Mouse (Mus musculus) E14TG2a.4 (cell line): ENCODE results near the gene Mfsd13b.

ENCODE experiments used
- H3K27me3 ChIP-seq: 2 replicates; pipeline ENCODE4 v1.6.1; 2014; ENCODE audit warnings: low read length, control low read depth; ENCODE audit not compliant: insufficient read depth
- H3K36me3 ChIP-seq: 2 replicates; pipeline ENCODE4 v1.6.1; 2014; ENCODE audit warnings: low read length, control low read depth; ENCODE audit not compliant: insufficient read depth
- H3K4me1 ChIP-seq: replicated peaks from 2 replicates; pipeline ENCODE4 v1.6.1; 2014; ENCODE audit warnings: low read depth, low read length, control low read depth
- H3K4me3 ChIP-seq: replicated peaks from 2 replicates; pipeline ENCODE4 v1.5.1; 2014; ENCODE audit warnings: mild to moderate bottlenecking, low read length
- H3K9me3 ChIP-seq: 2 replicates; pipeline ENCODE4 v1.6.1; 2014; ENCODE audit warnings: low read length, control low read depth
- CTCF ChIP-seq: conservative IDR thresholded peaks from 2 replicates; pipeline ENCODE4 v1.5.1; 2014; ENCODE audit warnings: low read length
- NANOG ChIP-seq: IDR thresholded peaks from 2 replicates; pipeline ENCODE4 v1.6.1; 2014; ENCODE audit warnings: borderline replicate concordance, low read length, mixed read lengths
- POU5F1 ChIP-seq: IDR thresholded peaks from 2 replicates; pipeline ENCODE4 v1.6.1; 2014; ENCODE audit warnings: low read length, borderline replicate concordance

Gene Mfsd13b

GRCm38 (mm10) chr7:121043510-121043909 is 61.2 kb downstream of the Mfsd13b start:
- Histone ChIP-seq H3K9me3 (no peaks in the 10 kb centered on the region), H3K4me3 (no peak overlapping the region), H3K27me3 (no peaks in the 10 kb centered on the region), H3K4me1 (no peaks in the 10 kb centered on the region), H3K36me3 (peaks cover 8% of the 10 kb centered on the region; the same call in 1 of the 2 replicates)
- TF ChIP-seq POU5F1 = no peak

GRCm38 (mm10) chr7:121044251-121044650 is 61.9 kb downstream of the Mfsd13b start:
- Histone ChIP-seq H3K27me3 (no peaks in the 10 kb centered on the region), H3K4me3 (no peak overlapping the region), H3K36me3 (peaks cover 13% of the 10 kb centered on the region; the same call in 1 of the 2 replicates), H3K9me3 (no peaks in the 10 kb centered on the region), H3K4me1 (no peaks in the 10 kb centered on the region)
- TF ChIP-seq POU5F1 (no peak), CTCF (no peak)

DNA sequence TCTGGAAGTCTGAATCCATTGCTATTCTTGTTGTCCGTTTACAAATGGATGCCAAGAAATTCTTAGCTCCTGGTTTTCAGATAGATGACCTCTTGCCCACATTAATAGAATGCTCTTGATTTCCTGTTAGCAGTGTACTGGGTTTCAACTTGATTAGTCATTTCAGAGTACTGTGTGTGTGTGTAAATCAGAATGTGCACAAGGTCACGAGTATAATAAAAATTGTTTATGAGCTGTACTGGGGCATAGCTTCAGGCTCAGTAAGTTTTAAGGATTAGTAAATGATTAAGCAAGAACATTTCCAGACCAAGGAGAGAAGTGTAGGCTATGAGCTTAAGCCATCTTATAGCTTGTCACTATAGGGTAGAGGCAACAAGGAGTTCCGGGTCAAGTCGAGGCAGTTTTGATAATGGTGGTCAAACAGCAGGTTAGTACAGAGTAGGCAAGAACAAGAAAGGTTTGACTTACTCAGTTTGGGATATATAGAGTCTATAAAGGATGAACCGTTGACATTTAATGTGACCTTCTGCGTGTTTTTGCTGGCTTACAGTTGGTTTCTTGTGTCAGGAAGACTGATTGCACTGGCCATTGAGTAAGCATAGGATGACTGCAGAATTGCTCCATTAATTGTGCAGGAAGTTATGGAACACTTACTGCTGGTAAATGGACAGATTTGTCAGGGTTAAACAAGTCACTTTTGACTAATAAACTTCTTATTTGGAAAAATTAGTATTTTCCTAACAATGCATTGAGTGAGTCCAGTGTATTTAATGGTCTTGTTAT is 63.6 kb downstream of the Mfsd13b start:
- no peak for TF ChIP-seq POU5F1
- TF ChIP-seq NANOG = no peak
- TF ChIP-seq CTCF = no peak
- Histone ChIP-seq H3K4me3 (no peak overlapping the region), H3K36me3 (peaks cover 14% of the 10 kb centered on the region; the same call in 1 of the 2 replicates)

GRCm38 (mm10) chr7:121047624-121048023 is 65.3 kb downstream of the Mfsd13b start:
- H3K4me3 ChIP-seq = no peak overlapping the region
- no peaks in the 10 kb centered on the region for H3K9me3 ChIP-seq
- H3K27me3 ChIP-seq = no peaks in the 10 kb centered on the region
- peaks cover 29% of the 10 kb centered on the region for H3K36me3 ChIP-seq
- TF ChIP-seq CTCF (no peak), NANOG (no peak), POU5F1 (no peak)
- no peaks in the 10 kb centered on the region for H3K4me1 ChIP-seq

More for the DNA sequence above, 63.6 kb downstream of the Mfsd13b start:
- Histone ChIP-seq H3K4me1 (no peaks in the 10 kb centered on the region), H3K9me3 (no peaks in the 10 kb centered on the region), H3K27me3 (no peaks in the 10 kb centered on the region)

- H3K4me1 ChIP-seq = no peaks in the 10 kb centered on the region
- no peaks in the 10 kb centered on the region for H3K9me3 ChIP-seq
- H3K36me3 ChIP-seq = peaks cover 67% of the 10 kb centered on the region
- no peak overlapping the region for H3K4me3 ChIP-seq
- TF ChIP-seq POU5F1 (no peak), CTCF (no peak), NANOG (no peak)
- H3K27me3 ChIP-seq = no peaks in the 10 kb centered on the region
Observed at GRCm38 (mm10) chr7:121053071-121053470, 70.8 kb downstream of the Mfsd13b start.

DNA sequence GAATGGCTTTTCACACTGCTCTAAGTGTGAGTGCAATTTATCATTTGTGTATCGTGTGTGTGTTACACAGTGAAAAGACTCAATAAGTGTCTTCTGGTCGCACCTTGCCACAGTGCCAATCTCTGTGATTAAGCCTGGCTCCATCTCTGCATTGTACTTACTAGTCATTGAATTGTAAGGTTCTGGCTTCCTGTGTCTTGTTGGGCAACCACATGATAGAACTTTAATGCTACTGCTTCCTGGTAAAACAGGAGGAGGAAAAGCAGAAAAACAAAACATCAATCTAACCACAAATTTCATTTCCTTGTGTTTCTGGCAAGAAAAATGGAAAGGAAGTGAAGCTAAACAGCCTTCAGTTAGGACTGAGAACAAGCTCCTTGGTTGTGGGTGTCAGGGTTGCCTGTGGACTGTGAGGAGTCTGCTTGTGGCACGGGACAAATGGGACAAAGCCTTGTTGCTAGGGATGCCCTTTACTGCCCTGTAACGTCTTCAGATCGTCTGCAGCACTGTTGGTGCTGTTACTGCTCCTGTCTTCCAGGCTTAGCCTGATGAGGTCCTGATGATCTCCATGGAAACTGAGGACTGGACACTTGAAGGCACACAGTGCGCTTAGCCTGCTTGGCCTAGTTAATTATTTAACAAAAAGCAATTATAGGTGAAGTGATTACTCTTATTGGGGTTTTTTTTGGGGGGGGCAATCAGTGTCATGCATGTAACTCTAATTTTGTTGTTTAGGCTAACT is 77.3 kb downstream of the Mfsd13b start:
- Histone ChIP-seq H3K27me3 (no peaks in the 10 kb centered on the region), H3K36me3 (peaks cover 45% of the 10 kb centered on the region), H3K4me1 (no peaks in the 10 kb centered on the region), H3K9me3 (no peaks in the 10 kb centered on the region), H3K4me3 (no peak overlapping the region)
- TF ChIP-seq CTCF (no peak), POU5F1 (no peak), NANOG (no peak)

DNA sequence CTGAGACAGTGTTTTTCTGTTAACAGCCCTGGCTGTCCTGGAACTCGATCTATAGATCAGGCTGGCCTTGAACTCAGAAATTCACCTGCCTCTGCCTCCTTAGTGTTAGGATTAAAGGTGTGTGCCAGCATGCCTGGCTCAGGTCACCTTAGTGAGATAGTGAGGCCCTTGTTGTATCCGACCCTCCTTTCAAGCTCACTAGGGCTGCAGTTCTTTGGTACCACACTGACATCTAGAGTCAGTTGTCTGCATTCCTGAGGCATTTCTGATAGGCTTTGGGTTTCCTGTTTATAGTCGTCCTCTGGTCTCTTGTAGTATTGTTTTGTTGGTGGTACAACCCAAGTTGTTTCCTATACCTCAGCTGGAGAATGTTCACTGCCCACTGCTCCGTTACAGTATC is 82.0 kb downstream of the Mfsd13b start:
- no peaks in the 10 kb centered on the region for H3K27me3 ChIP-seq
- H3K4me1 ChIP-seq = no peaks in the 10 kb centered on the region
- peaks cover 37% of the 10 kb centered on the region for H3K36me3 ChIP-seq
- H3K4me3 ChIP-seq = no peak overlapping the region
- H3K9me3 ChIP-seq = peaks cover 11% of the 10 kb centered on the region; the same call in 1 of the 2 replicates
- TF ChIP-seq CTCF (no peak), POU5F1 (no peak), NANOG (no peak)
